Mouse (Mus musculus) kidney, adult 9 months (tissue): ENCODE results near the gene Sept11.

Experiments
- DNase-seq: peaks from one replicate; pipeline ENCODE4 v3.0.0; 2022

The Sept11 gene

DNA sequence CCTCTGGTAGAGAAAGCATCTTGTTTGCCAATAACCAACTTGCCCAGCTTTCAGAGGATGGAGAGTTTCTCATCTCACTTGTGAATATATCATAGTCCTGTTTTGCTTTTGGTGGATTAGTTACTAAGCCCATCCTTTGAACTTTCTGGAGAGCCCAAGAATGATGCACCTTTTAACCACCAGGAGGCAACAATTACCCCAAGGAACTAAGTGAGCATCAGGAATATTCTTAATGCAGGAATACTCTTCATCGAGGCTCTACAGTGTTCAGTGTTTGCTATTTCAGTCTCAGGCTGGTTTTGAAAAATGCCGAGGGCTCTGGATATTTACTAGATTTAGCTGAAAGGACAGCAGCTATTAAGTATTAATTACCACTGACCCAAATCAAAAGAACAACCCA lies 87.0 kb downstream of the Sept11 start:
- peak; percentile 55 for DNase-seq

- no peak for DNase-seq
Observed at GRCm38 (mm10) chr5:93183311-93183710, 90.1 kb downstream of the Sept11 start.

DNA sequence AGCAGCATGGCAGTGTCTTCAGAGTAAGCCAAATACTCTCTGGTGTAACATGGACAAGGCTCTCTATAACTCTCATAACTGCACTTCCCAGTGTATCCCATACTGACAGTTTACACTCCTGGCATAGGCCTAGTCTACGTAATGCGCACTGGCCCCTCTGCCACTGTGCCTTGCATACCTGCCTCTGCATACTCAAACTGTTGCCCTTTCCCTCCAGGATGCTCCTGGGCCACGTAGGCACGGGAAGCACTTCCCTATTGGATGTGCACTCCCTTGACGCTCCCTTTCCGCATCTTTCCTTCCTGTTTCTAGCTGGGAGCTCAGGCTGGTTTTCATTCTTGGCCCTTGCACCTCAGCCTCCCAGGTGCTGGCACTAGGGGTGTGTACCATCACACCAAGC lies 91.3 kb downstream of the Sept11 start:
- no peak for DNase-seq

DNA sequence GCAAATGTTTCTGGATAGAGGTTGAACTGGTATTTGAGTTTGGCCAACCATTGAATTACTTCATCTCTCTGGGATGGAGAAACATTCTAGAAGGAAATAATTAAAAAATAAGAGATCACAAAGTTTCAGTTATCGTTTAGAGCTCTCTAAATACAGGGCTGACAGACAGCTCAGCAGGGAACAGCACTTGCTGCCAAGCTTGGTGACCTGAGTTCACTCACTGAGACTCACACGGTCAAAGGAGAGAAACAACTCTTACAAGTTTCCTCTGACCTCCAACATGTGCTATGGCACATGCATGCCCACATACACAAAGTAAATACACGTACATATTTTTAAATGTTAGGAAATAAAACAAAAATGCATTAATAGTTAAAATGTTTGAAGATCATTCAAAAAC lies 96.4 kb downstream of the Sept11 start:
- no peak for DNase-seq

DNA sequence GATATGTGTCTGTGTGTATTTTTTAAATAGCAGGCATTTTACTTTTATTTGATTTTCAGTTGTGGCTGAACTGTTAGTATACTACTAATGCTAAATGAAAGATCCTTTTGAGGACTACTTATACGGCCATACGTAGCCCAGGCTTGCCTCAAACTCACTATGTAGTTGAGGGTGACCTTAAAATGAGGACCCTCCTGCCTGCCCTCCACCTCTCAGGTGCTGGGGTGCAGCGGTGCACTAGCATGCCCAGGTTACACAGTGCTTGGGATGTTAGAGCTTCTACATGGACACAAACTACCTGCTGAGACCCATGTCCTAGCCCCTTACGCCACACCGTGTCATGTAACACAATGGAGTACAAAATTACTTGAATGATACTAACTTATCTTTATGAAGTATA lies 97.2 kb downstream of the Sept11 start:
- DNase-seq, result no peak

GRCm38 (mm10) chr5:93198232-93198631 lies 105.0 kb downstream of the Sept11 start:
- no peak for DNase-seq

- no peak for DNase-seq
Observed at GRCm38 (mm10) chr5:93201181-93201580, 107.9 kb downstream of the Sept11 start.

- DNase-seq, result peak; percentile 52
Observed at GRCm38 (mm10) chr5:93205371-93206108, 112.3 kb downstream of the Sept11 start.

DNA sequence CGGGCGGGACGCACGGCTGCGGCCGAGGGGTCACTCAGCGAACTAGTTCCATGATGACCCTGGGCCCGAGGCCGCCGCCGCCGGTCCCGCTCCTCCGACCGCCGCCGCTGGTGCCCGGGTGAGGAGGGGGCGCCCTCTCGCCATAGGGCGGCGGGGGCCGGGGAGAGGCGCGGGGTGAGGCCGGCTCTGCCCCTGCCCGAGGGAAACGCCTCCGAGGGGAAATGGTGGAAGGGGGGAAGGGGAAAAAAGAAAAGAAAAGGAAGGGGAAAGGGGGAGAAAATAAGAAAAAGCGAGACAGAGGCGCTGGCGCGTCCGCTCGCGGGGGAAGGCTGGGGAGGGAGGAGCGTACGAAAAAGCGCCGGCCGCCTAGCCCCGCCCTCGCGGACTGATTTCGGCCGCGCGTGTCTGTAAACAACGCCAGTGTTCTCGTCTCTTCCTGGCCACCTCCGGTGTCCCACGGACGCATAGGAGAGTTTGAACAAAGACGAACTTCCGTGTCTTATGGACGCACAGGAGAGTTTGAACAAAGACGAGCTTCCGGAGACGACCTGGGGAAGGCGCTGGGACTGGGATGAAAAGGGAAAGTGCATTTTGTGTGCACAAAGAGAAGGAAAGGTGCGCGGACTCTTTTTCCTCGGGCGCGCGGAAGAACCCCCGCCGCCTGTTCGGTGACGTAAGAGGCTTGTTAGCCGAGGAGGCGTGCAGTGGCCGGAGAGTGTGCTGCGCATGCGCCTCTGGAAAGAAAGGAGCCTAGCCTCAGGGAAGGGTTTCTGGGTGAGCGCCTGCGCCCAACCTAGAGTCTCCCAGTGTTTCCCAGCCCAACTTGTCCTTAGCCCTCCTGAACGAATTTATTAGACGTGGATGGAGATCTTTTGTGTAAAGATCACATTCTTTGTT lies 113.1 kb downstream of the Sept11 start, which contains the start of the genes Ccni and 2010109A12Rik:
Gene Ccni (minus strand): TSS at position 387 of the 897 bp plus-strand sequence.
Gene 2010109A12Rik (plus strand): TSS at position 410 of the 897 bp plus-strand sequence.
- peak; percentile 97 for DNase-seq

GRCm38 (mm10) chr5:93207006-93207348 lies 113.7 kb downstream of the Sept11 start:
- DNase-seq, result peak; percentile 81

DNA sequence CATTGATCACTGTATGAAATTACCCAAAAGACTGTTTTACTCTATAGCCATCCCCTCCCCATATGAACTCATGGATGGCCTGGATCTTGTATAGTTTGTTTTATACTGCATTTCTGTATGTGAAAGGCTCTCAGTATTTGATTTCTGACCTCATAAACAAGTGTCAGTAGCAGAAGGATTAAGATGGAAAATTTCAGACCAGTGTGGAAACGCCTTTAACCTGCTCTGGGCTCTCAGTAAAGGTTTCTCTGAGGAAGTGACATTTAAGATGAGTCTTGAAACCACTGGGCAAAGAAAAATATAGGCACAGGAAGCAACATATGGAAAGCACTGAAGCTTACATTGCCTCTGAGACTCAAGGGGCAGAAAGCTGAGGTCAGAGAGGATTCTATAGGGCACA lies 114.3 kb downstream of the Sept11 start:
- DNase-seq, result no peak

- DNase-seq, result no peak
Observed at GRCm38 (mm10) chr5:93218375-93218774, 125.1 kb downstream of the Sept11 start.

- DNase-seq, result peak; percentile 57
Observed at GRCm38 (mm10) chr5:93221661-93222060, 128.4 kb downstream of the Sept11 start.

- DNase-seq, result no peak
Observed at GRCm38 (mm10) chr5:93224549-93224948, 131.3 kb downstream of the Sept11 start.
